Mouse (Mus musculus): ENCODE measurements around the gene Tnnt3. TPM values are rescaled to one million over a fixed set of nuclear protein-coding genes. Genes with fewer than 3 reads are reported as not detected.

Gene Tnnt3
- polyA plus RNA-seq, 1 experiment: 73.4 TPM

DNA sequence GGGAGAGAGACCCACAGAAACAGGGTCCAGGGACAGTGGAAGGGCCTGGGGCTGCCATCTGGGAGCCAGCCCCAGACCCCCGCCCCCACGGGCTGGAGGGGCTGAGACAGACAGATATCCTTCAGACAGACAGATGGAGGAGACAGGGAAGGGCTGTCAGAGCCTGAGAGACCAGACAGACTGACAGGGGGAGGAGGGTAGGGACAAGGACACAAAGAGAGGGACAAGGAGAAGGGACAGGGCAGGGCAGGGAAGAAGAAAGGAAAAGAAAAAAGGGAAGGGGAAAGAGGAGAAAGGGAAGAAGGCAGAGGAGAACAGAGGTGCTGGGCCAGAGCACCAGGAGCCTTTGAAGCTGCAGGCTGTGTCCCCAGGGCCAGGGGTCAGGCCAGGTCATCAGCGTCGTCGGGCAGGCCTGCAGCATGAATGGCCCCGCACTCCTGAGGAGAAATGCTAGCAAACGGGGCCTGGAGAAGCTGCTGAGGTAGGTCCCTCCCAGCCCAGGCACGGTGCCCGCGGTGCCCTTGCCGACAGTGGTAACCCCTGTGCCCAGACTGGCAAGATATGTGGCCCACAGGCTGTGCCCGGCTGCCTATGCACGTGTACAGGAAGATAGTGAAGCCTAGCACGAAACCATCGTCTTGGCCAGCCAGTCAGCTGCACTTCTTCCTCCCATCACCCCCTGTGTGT lies 26.6 kb upstream of the Tnnt3 start:
- peaks cover 1% of the 10 kb centered on the region for H3K4me1 ChIP-seq (ENCODE audit: control insufficient read depth, insufficient read depth, low read length)
- no peak overlapping the region for H3K27ac ChIP-seq (ENCODE audit: control insufficient read depth, insufficient read depth, low read depth, low read length, poor library complexity)
- WGBS: 51% methylated on average over 15 of the region's 15 CpGs
- no peak for TF ChIP-seq CTCF (IDR thresholded peaks at IDR 0.05; ENCODE audit: control insufficient read depth, insufficient read depth, low read length)
- TF ChIP-seq POLR2A (IDR thresholded peaks at IDR 0.05; ENCODE audit: borderline replicate concordance, control insufficient read depth, low read depth, low read length): no peak
- no peak overlapping the region for H3K4me3 ChIP-seq (replicated peaks; ENCODE audit: control insufficient read depth, low read depth, low read length)

DNA sequence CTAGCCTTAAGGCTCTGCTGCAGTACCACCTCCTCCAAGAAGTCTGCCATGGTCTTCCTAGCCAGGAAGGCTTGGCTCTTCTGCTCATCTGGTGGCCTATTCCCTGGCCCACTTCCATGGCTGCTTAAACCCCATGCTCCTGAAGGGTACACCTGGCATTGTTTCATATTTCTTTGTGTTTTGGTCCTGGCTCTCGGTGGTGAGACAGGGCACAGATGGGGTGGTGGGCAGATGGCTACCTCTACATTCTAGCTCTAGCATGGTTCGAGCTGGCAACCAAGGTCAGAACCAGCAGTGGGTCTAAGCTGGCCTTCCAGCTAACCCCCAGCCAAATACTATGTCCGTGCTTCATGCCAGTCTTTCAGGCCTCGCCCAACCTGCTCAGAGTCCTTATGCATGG lies 25.7 kb upstream of the Tnnt3 start:
- no peak for TF ChIP-seq CTCF (IDR thresholded peaks at IDR 0.05; ENCODE audit: control insufficient read depth, insufficient read depth, low read length)
- no peak for TF ChIP-seq POLR2A (IDR thresholded peaks at IDR 0.05; ENCODE audit: borderline replicate concordance, control insufficient read depth, low read depth, low read length)
- 80% methylated on average over 4 of the region's 4 CpGs for WGBS
- Histone ChIP-seq H3K4me3 (replicated peaks; ENCODE audit: control insufficient read depth, low read depth, low read length) (no peak overlapping the region), H3K27ac (ENCODE audit: control insufficient read depth, insufficient read depth, low read depth, low read length, poor library complexity) (no peak overlapping the region), H3K4me1 (ENCODE audit: control insufficient read depth, insufficient read depth, low read length) (no peaks in the 10 kb centered on the region; the same call in none of the 2 replicates)

DNA sequence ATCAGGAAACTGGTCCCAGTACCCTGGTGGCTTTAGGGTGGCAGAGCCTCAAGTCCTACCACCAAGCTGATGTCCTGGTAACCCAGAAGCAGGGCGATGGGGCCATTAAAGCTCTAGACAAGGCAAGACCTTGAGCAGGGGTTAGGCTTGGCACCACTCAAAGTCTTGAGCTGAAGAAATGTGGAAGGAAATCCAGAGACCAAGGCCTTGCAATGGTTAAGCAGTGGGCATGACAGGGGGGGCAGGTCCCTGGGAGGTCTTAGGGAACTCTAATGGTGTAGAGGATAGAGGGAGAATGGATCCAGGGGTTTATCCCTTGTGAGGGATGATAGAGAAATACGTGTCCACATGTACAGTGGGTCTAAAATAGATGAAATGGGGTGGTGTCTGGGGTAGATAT lies 25.2 kb upstream of the Tnnt3 start:
- Histone ChIP-seq H3K27ac (ENCODE audit: control insufficient read depth, insufficient read depth, low read depth, low read length, poor library complexity) (no peak overlapping the region), H3K4me3 (replicated peaks; ENCODE audit: control insufficient read depth, low read depth, low read length) (no peak overlapping the region), H3K4me1 (ENCODE audit: control insufficient read depth, insufficient read depth, low read length) (no peaks in the 10 kb centered on the region; the same call in none of the 2 replicates)
- no peak for TF ChIP-seq CTCF (IDR thresholded peaks at IDR 0.05; ENCODE audit: control insufficient read depth, insufficient read depth, low read length)
- no peak for TF ChIP-seq POLR2A (IDR thresholded peaks at IDR 0.05; ENCODE audit: borderline replicate concordance, control insufficient read depth, low read depth, low read length)
- WGBS: 75% methylated on average over 2 of the region's 2 CpGs

- WGBS: 84% methylated on average over 14 of the region's 14 CpGs
- Histone ChIP-seq H3K4me3 (replicated peaks; ENCODE audit: control insufficient read depth, low read depth, low read length) (no peak overlapping the region), H3K27ac (ENCODE audit: control insufficient read depth, insufficient read depth, low read depth, low read length, poor library complexity) (no peak overlapping the region), H3K4me1 (ENCODE audit: control insufficient read depth, insufficient read depth, low read length) (no peaks in the 10 kb centered on the region; the same call in none of the 2 replicates)
- TF ChIP-seq POLR2A (IDR thresholded peaks at IDR 0.05; ENCODE audit: borderline replicate concordance, control insufficient read depth, low read depth, low read length): no peak
- no peak for TF ChIP-seq CTCF (IDR thresholded peaks at IDR 0.05; ENCODE audit: control insufficient read depth, insufficient read depth, low read length)
Measured at GRCm38 (mm10) chr7:142474799-142475198, 23.8 kb upstream of the Tnnt3 start.

- WGBS: 75% methylated on average over 7 of the region's 7 CpGs
Measured at GRCm38 (mm10) chr7:142475641-142476040, 23.0 kb upstream of the Tnnt3 start.

DNA sequence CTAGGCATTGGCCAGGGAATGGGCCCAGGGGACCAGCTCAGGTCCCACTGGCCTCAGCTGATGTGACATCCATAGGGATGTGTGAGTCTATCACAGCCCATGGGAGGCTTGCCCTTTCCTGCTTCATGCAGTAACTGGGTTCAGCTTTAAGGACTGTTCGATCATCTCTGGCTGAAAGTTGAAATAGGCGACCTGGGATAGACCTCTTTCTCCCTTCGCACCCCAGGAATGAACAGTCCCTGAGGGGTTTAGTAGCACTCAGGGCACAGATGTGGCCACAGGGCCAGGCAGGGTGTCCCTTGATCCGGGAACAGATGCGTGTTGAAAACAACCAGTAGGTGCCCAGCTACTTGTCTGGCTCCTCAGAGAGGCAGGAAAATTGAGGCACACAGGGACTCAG lies 22.4 kb upstream of the Tnnt3 start:
- TF ChIP-seq POLR2A (IDR thresholded peaks at IDR 0.05; ENCODE audit: borderline replicate concordance, control insufficient read depth, low read depth, low read length): no peak
- TF ChIP-seq CTCF (IDR thresholded peaks at IDR 0.05; ENCODE audit: control insufficient read depth, insufficient read depth, low read length): no peak

More at GRCm38 (mm10) chr7:142475641-142476040, 23.0 kb upstream of the Tnnt3 start:
- H3K27ac ChIP-seq (ENCODE audit: control insufficient read depth, insufficient read depth, low read depth, low read length, poor library complexity): no peak overlapping the region
- H3K4me3 ChIP-seq (replicated peaks; ENCODE audit: control insufficient read depth, low read depth, low read length): no peak overlapping the region
- TF ChIP-seq POLR2A (IDR thresholded peaks at IDR 0.05; ENCODE audit: borderline replicate concordance, control insufficient read depth, low read depth, low read length) (no peak), CTCF (IDR thresholded peaks at IDR 0.05; ENCODE audit: control insufficient read depth, insufficient read depth, low read length) (no peak)
- H3K4me1 ChIP-seq (ENCODE audit: control insufficient read depth, insufficient read depth, low read length): no peaks in the 10 kb centered on the region; the same call in none of the 2 replicates

GRCm38 (mm10) chr7:142476795-142477452 lies 21.7 kb upstream of the Tnnt3 start:
- Histone ChIP-seq H3K4me1 (ENCODE audit: control insufficient read depth, insufficient read depth, low read length) (no peaks in the 10 kb centered on the region; the same call in 1 of the 2 replicates), H3K4me3 (replicated peaks; ENCODE audit: control insufficient read depth, low read depth, low read length) (no peak overlapping the region), H3K27ac (ENCODE audit: control insufficient read depth, insufficient read depth, low read depth, low read length, poor library complexity) (no peak overlapping the region)
- no peak for TF ChIP-seq POLR2A (IDR thresholded peaks at IDR 0.05; ENCODE audit: borderline replicate concordance, control insufficient read depth, low read depth, low read length)
- no peak for TF ChIP-seq CTCF (IDR thresholded peaks at IDR 0.05; ENCODE audit: control insufficient read depth, insufficient read depth, low read length)
- WGBS: 86% methylated on average over 13 of the region's 13 CpGs

More for the DNA sequence above, 22.4 kb upstream of the Tnnt3 start:
- 74% methylated on average over 5 of the region's 5 CpGs for WGBS
- H3K27ac ChIP-seq (ENCODE audit: control insufficient read depth, insufficient read depth, low read depth, low read length, poor library complexity): no peak overlapping the region
- H3K4me3 ChIP-seq (replicated peaks; ENCODE audit: control insufficient read depth, low read depth, low read length): no peak overlapping the region
- H3K4me1 ChIP-seq (ENCODE audit: control insufficient read depth, insufficient read depth, low read length): no peaks in the 10 kb centered on the region; the same call in none of the 2 replicates

DNA sequence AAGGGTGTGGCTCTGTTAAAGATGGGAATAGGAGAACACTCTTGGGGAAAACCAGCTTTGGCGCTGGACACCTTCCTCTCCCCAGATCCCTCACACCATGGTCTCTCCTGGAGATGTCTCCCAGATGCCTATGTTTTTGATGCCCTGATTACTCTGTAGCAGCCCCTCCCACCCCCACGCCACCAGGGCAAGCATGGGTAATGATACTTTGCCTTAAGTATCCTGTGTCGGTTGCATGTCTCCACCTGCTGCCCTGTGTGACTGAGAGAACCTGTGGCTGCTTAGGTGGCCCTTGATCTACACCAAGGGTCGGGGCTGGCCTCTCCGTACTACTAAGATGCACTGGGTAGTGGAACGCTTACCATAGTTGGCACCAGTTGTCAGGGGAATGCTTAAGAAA lies 20.6 kb upstream of the Tnnt3 start:
- Histone ChIP-seq H3K27ac (ENCODE audit: control insufficient read depth, insufficient read depth, low read depth, low read length, poor library complexity) (no peak overlapping the region), H3K4me1 (ENCODE audit: control insufficient read depth, insufficient read depth, low read length) (no peaks in the 10 kb centered on the region; the same call in 1 of the 2 replicates), H3K4me3 (replicated peaks; ENCODE audit: control insufficient read depth, low read depth, low read length) (no peak overlapping the region)
- WGBS: 80% methylated on average over 6 of the region's 6 CpGs
- no peak for TF ChIP-seq POLR2A (IDR thresholded peaks at IDR 0.05; ENCODE audit: borderline replicate concordance, control insufficient read depth, low read depth, low read length)
- no peak for TF ChIP-seq CTCF (IDR thresholded peaks at IDR 0.05; ENCODE audit: control insufficient read depth, insufficient read depth, low read length)
